Mouse (Mus musculus) embryonic facial prominence, embryonic 10.5 days (tissue): ENCODE results near the gene Slc10a7. TPM values are rescaled to one million over a fixed set of nuclear protein-coding genes. Genes with fewer than 3 reads are reported as not detected.
"Not testable (repeated sequence)": the region's sequence is repeated elsewhere in the genome, so short reads cannot be mapped to it uniquely, and the experiment has no call there.

Source experiments
- DNase-seq: peaks from one replicate; pipeline ENCODE4 v3.0.0-alpha.2; 2017; ENCODE audit warnings: low spot score
- H3K27ac ChIP-seq: fragments of 300-500 bp; sonication (generic); replicated peaks from 2 replicates; pipeline ENCODE4 v1.5.1; 2016; ENCODE audit warnings: mild to moderate bottlenecking
- H3K27me3 ChIP-seq: fragments of 300-500 bp; sonication (generic); replicated peaks from 2 replicates; pipeline ENCODE4 v1.6.1; 2016; ENCODE audit warnings: low read depth, mild to moderate bottlenecking; ENCODE audit not compliant: poor library complexity, severe bottlenecking
- H3K36me3 ChIP-seq: fragments of 300-500 bp; sonication (generic); replicated peaks from 2 replicates; pipeline ENCODE4 v1.6.1; 2016; ENCODE audit warnings: mild to moderate bottlenecking, moderate library complexity
- H3K4me1 ChIP-seq: fragments of 300-500 bp; sonication (generic); 2 replicates; pipeline ENCODE4 v1.6.1; 2016
- H3K4me3 ChIP-seq: fragments of 300-500 bp; sonication (generic); 2 replicates; pipeline ENCODE4 v1.5.1; 2016; ENCODE audit warnings: mild to moderate bottlenecking, moderate library complexity
- H3K9me3 ChIP-seq: fragments of 300-500 bp; sonication (generic); 2 replicates; pipeline ENCODE4 v1.6.1; 2016; ENCODE audit warnings: mild to moderate bottlenecking
- WGBS: fragments of 180-500 bp; shearing (Covaris S2); methylation state at CpG from one replicate; pipeline ENCODE4 v1.1.7; 2016; 5-methylcytosine and 5-hydroxymethylcytosine counted together
- polyA plus RNA-seq: library from polyadenylated mRNA; unstranded; fragments of >200 nt; fragmentation: Nextera tagmentation; extraction: Ambion mirVana; gene quantifications from 2 replicates; pipeline ENCODE4 v1.2.1, GENCODE M21; 2016

Gene Slc10a7
- polyA plus RNA-seq, 1 experiment from 2014 or later = 10.9 TPM

DNA sequence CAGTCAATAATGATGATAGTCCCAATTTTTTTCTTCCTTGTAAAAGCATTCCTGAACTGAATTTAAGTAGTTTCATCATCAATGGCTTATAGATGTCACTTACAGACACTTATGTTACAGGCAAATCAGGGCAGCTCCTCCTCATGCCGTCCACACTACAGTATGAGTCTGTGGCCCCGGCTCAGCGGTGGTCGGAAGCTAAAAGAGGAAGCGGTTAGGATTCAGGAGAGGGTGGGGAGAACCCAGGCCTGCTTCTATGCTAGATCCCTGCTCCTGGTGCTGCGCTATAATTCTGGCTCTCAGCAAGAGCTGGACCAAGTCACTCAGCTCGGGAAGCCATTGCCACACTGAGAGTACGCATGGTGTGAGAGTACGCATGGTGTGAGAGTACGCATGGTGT is 201.8 kb downstream of the Slc10a7 start:
- no peaks in the 10 kb centered on the region; the same call in 1 of the 2 replicates for H3K36me3 ChIP-seq
- H3K4me3 ChIP-seq = no peak overlapping the region
- H3K4me1 ChIP-seq = 0 out of 2 replicates have a peak, but pooled peaks cover 4% of the 10 kb centered on the region
- 91% methylated on average over 10 of the region's 10 CpGs for WGBS
- no peak for DNase-seq
- no peaks in the 10 kb centered on the region for H3K27me3 ChIP-seq
- H3K9me3 ChIP-seq = no peaks in the 10 kb centered on the region
- no peak overlapping the region for H3K27ac ChIP-seq

DNA sequence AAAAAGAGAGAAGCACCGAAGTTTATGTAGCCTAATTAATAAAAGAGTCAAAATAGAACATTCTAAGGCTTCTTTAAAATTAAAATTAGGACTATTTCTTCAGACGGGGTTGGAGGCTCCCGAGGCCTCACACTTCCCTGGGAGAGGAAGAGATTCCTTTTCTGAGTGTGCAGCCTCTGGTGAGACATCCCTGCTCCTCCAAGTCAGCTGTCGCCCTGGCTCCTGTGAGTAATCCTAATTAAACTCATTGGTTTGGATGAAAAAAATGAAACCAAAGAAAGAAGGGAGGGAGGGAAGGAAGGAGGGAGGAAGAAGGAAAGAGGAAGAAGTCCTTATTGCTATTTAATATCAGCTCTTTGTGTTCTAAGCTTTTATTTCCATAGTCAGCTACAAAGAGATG is 205.7 kb downstream of the Slc10a7 start:
- WGBS = 83% methylated on average over 4 of the region's 4 CpGs
- DNase-seq = no peak
- H3K36me3 ChIP-seq = peaks cover 14% of the 10 kb centered on the region
- no peak overlapping the region for H3K27ac ChIP-seq
- H3K4me3 ChIP-seq = no peak overlapping the region
- no peaks in the 10 kb centered on the region for H3K27me3 ChIP-seq
- peaks cover 6% of the 10 kb centered on the region; the same call in 1 of the 2 replicates for H3K9me3 ChIP-seq
- H3K4me1 ChIP-seq = peaks cover 7% of the 10 kb centered on the region; the same call in 1 of the 2 replicates

- Histone ChIP-seq H3K9me3 (peaks cover 6% of the 10 kb centered on the region; the same call in 1 of the 2 replicates), H3K27ac (no peak overlapping the region), H3K4me3 (no peak overlapping the region), H3K36me3 (peaks cover 15% of the 10 kb centered on the region), H3K27me3 (no peaks in the 10 kb centered on the region), H3K4me1 (peaks cover 16% of the 10 kb centered on the region)
- DNase-seq = no peak
- WGBS = 92% methylated on average over 7 of the region's 7 CpGs
Measured at GRCm38 (mm10) chr8:78716546-78716945, 207.4 kb downstream of the Slc10a7 start.

DNA sequence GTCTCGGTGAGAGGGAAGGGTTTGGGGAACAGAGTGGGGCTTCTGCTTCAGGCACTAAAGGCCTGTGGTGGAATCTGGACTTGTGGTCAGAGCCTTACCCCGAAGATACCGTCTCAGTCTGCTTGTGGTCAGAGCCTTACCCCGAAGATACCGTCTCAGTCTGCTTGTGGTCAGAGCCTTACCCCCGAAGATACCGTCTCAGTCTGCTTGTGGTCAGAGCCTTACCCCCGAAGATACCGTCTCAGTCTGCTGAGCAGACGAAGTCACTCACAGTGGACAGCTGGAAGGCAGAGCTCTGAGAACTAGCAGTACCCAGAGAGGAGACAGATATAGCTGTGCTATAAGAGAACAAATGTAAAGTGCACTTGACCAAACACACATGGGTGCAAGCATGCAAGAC is 208.0 kb downstream of the Slc10a7 start:
- Histone ChIP-seq H3K4me1 (peaks cover 21% of the 10 kb centered on the region), H3K36me3 (peaks cover 15% of the 10 kb centered on the region)
- H3K27me3 ChIP-seq, H3K9me3 ChIP-seq, DNase-seq, H3K27ac ChIP-seq, H3K4me3 ChIP-seq: not testable (repeated sequence)
- 91% methylated on average over 10 of the region's 10 CpGs for WGBS

- DNase-seq = no peak
- 82% methylated on average over 10 of the region's 10 CpGs for WGBS
- no peak overlapping the region for H3K27ac ChIP-seq
- no peak overlapping the region for H3K4me3 ChIP-seq
- H3K4me1 ChIP-seq = peaks cover 19% of the 10 kb centered on the region
- H3K36me3 ChIP-seq = peaks cover 15% of the 10 kb centered on the region
- no peaks in the 10 kb centered on the region for H3K27me3 ChIP-seq
- peaks cover 6% of the 10 kb centered on the region; the same call in 1 of the 2 replicates for H3K9me3 ChIP-seq
Measured at GRCm38 (mm10) chr8:78719279-78720040, 210.3 kb downstream of the Slc10a7 start.

GRCm38 (mm10) chr8:78720041-78720414 is 210.9 kb downstream of the Slc10a7 start:
- 0 out of 2 replicates have a peak overlapping the region, but pooled peaks have one; percentile 31 for H3K27ac ChIP-seq
- DNase-seq = peak; percentile 23
- peaks cover 19% of the 10 kb centered on the region for H3K4me1 ChIP-seq
- no peaks in the 10 kb centered on the region for H3K27me3 ChIP-seq
- peaks cover 15% of the 10 kb centered on the region for H3K36me3 ChIP-seq
- whole genome bisulfite sequencing = 62% methylated on average over 8 of the region's 8 CpGs
- no peak overlapping the region for H3K4me3 ChIP-seq
- H3K9me3 ChIP-seq = peaks cover 6% of the 10 kb centered on the region; the same call in 1 of the 2 replicates

DNA sequence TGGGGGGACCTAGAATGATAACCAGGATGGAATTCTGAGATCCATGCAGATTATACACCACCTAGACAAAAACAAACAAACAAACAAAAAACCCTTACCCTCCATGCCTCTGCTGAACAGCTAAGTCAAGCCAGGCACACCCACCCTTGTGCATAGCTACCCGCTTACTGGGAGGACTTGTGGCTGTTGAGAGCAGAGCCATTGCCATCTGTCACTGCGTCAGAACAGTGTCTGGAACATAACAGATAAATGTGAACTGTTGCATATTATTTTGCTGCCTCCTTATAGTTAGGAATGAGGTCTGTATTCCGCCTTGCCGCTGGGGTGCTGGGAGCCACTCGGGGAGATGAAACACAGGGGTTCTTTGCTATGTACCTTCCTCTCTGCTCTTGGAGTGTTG is 212.4 kb downstream of the Slc10a7 start:
- 93% methylated on average over 5 of the region's 5 CpGs for WGBS

GRCm38 (mm10) chr8:78722201-78722600 is 213.1 kb downstream of the Slc10a7 start:
- 85% methylated on average over 7 of the region's 7 CpGs for WGBS

More for the DNA sequence above, 212.4 kb downstream of the Slc10a7 start:
- H3K36me3 ChIP-seq = peaks cover 15% of the 10 kb centered on the region
- H3K9me3 ChIP-seq = peaks cover 6% of the 10 kb centered on the region; the same call in 1 of the 2 replicates
- H3K4me3 ChIP-seq = no peak overlapping the region
- peaks cover 19% of the 10 kb centered on the region for H3K4me1 ChIP-seq
- no peaks in the 10 kb centered on the region for H3K27me3 ChIP-seq
- H3K27ac ChIP-seq = no peak overlapping the region
- no peak for DNase-seq

GRCm38 (mm10) chr8:78724832-78725231 is 215.7 kb downstream of the Slc10a7 start:
- Histone ChIP-seq H3K4me1 (peaks cover 16% of the 10 kb centered on the region), H3K9me3 (no peaks in the 10 kb centered on the region), H3K36me3 (peaks cover 16% of the 10 kb centered on the region), H3K27ac (no peak overlapping the region), H3K4me3 (no peak overlapping the region), H3K27me3 (no peaks in the 10 kb centered on the region)
- 95% methylated on average over 4 of the region's 4 CpGs for WGBS
- no peak for DNase-seq

More at GRCm38 (mm10) chr8:78722201-78722600, 213.1 kb downstream of the Slc10a7 start:
- Histone ChIP-seq H3K27ac (no peak overlapping the region), H3K4me3 (no peak overlapping the region), H3K4me1 (peaks cover 19% of the 10 kb centered on the region), H3K27me3 (no peaks in the 10 kb centered on the region), H3K9me3 (peaks cover 6% of the 10 kb centered on the region; the same call in 1 of the 2 replicates), H3K36me3 (peaks cover 15% of the 10 kb centered on the region)
- no peak for DNase-seq

DNA sequence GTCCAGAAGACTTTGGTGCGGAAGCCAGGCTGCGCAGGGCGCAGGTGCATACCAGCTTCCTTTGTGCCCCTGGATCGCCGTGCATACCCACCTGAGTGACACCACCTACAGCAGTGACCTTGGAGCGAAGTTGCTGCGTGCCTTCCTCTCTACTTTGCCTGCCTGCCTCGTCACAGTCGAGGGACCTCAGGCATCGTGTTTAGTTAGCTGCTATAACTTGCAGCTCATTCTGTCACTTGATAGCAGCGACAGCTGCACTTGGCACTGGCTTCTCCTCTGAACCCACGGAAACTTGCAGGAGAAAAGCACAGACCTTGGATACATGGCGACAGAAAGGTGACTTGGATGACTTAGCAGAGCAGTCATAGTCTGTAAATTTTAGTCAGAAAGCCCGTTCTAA is 219.1 kb downstream of the Slc10a7 start:
- H3K4me3 ChIP-seq = no peak overlapping the region
- peaks cover 45% of the 10 kb centered on the region for H3K36me3 ChIP-seq
- H3K27me3 ChIP-seq = no peaks in the 10 kb centered on the region
- no peaks in the 10 kb centered on the region for H3K9me3 ChIP-seq
- H3K4me1 ChIP-seq = 0 out of 2 replicates have a peak, but pooled peaks cover 2% of the 10 kb centered on the region
- H3K27ac ChIP-seq = no peak overlapping the region
- WGBS = 90% methylated on average over 14 of the region's 14 CpGs
- DNase-seq = no peak

DNA sequence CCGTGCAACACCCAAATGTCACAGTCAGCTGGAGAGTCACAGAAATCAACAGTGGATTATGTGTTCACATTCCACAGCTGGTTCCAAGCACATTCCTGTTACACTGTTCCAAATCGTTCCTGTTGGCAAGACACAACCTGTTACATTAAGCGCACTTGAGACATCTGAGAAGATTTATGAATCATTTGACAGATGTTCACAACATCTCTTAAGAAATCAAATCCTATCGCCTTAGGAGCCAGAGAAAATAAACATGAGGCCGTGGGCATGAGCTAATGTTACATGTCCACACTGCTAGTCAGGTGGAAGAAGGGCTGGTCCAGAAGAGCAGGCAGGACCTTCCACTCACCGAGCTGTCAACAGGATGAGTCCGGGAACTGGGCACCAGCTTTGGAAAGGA is 223.3 kb downstream of the Slc10a7 start:
- Histone ChIP-seq H3K4me1 (0 out of 2 replicates have a peak, but pooled peaks cover 2% of the 10 kb centered on the region), H3K27ac (no peak overlapping the region), H3K36me3 (peaks cover 45% of the 10 kb centered on the region), H3K4me3 (no peak overlapping the region), H3K9me3 (no peaks in the 10 kb centered on the region), H3K27me3 (no peaks in the 10 kb centered on the region)
- no peak for DNase-seq
- 79% methylated on average over 7 of the region's 7 CpGs for WGBS

GRCm38 (mm10) chr8:78732995-78733512 is 223.9 kb downstream of the Slc10a7 start:
- peaks cover 42% of the 10 kb centered on the region for H3K36me3 ChIP-seq
- H3K4me1 ChIP-seq = 0 out of 2 replicates have a peak, but pooled peaks cover 2% of the 10 kb centered on the region
- H3K27ac ChIP-seq = no peak overlapping the region
- DNase-seq = no peak
- no peak overlapping the region for H3K4me3 ChIP-seq
- H3K27me3 ChIP-seq = no peaks in the 10 kb centered on the region
- 89% methylated on average over 12 of the region's 12 CpGs for WGBS
- H3K9me3 ChIP-seq = no peaks in the 10 kb centered on the region
